Mouse (Mus musculus): ENCODE results near the gene Atp6v0a4.

Gene Atp6v0a4

DNA sequence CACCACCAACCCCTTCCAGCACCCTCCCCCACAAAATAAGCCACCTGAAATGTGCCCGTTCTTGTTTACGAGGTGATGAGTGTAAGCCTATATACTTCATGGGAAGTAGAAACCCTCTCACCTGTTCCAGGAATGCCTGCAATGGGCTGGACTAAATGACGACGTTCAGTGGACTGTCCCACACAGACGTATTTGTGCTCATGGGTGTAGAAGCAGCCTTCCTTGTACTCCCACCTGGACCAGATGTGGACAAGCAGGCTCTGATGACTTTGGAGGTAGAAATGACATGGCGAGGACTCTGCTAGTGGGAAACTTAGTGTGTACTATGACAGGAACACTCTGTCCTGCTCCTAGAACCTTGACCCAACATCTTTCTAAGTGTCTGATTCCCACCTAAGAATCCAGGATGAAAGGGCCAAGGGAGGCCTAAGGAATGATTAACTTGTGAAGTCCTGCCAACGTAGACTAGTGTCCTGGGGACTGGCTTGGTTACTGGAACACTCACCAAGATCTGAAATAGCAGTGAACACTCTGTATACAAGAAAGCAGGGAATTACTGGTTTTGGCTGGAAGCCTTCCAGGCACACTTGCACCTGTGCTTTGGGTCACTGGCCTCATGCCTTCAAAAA is at the start of gene Atp6v0a4:
Atp6v0a4 (minus strand) TSS at position 380 of the 629 bp plus-strand sequence.
- no peak for DNase-seq

- DNase-seq, result no peak
Observed at GRCm38 (mm10) chr6:38165385-38165784, 41.0 kb upstream of the Atp6v0a4 start.

DNA sequence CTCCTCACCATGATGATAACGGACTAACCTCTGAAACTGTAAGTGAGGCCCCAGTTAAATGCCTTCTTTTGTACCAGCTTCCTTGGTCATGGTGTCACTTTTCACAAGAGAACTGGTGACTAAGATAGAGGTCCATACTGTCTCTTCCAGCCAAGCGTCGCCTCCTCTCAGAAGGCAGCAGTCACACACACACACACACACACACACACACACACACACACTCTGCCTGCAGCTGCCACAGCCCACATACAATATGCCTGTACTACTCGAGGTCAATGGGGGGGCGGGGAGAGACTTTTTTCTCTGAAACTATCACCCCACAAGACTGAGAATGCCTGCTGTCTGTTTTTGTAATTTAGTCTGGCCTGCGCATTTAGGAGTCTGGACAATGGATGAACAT is 40.3 kb upstream of the Atp6v0a4 start:
- DNase-seq, result no peak

GRCm38 (mm10) chr6:38162825-38163504 is 38.6 kb upstream of the Atp6v0a4 start:
- DNase-seq, result no peak

GRCm38 (mm10) chr6:38160556-38160955 is 36.2 kb upstream of the Atp6v0a4 start:
- no peak for DNase-seq

GRCm38 (mm10) chr6:38160102-38160501 is 35.7 kb upstream of the Atp6v0a4 start:
- peak; percentile 34 to 90 for DNase-seq

DNA sequence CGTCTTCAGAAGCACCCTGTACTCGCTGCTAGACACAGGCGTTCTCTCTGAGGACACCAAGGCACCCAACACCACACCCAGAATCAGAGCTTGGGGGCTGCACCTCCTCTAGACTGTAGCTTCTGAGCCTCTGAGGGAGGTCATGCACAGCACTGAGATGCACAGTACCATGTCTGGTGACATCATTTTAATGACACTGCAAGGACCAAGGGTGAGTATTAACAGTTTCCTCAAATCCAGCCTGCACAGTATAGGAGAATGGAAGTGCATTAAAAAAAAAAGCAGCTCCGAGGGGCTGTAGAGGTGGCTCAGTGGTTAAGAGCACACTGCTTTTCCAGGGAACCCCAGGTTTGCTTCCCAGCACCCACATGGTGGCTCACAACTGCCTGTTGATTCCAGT is 35.2 kb upstream of the Atp6v0a4 start:
- no peak for DNase-seq

DNA sequence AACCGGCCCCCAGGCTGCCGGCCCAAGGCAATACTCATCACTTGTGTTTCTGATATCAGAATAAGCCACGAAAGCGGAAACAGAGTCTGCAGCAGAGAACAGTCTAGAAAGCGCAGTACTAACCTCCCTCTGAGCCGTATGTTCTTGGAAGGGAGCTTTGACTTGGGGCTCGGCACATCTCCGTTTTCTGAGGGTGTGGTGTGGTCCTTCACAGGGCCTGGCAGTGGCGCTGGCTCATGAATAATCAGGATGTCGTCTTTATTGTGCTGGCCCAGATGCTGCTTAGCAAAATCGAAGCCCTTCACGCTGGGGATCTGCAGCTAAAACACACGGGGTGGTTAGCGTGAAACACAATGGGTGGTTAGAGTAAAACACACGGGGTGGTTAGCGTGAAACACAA is 33.5 kb upstream of the Atp6v0a4 start:
- DNase-seq, result no peak

DNA sequence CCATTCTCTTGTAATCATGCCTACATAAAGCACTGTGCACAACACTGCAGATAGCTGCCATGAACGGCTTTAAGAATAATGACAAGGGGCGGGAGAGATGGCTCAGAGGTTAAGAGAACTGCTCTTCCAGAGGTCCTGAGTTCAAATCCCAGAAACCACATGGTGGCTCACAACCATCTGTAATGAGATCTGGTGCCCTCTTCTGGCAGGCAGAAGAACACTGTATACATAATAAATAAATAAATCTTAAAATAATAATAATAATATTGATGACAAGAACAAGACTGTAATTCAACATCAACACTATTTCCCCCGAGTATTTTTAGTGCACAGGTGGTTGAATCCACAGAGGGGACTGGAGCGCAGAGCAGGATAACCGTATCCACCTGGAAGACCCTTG is 31.8 kb upstream of the Atp6v0a4 start:
- DNase-seq, result no peak

GRCm38 (mm10) chr6:38152305-38152704 is 27.9 kb upstream of the Atp6v0a4 start:
- no peak for DNase-seq

DNA sequence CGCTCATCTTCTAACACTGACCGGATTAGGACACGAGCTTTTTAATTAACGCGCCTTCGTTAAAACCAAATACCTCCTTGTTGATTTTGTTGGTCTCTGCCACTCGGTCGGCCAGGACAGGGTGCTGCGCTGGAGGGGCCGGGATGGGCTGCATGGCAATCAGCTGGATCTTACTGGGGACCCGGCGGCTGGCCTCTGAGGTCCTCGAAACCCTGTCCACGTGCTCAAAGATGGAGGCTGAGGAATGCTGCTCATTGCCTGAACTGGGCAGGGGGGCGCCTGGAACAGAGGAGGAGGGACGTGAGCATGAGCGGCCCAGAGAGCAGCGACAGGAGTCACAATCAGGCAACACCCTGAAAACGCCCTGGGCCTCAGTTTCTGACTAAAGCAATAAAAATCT is 25.1 kb upstream of the Atp6v0a4 start:
- no peak for DNase-seq

- DNase-seq, result no peak
Observed at GRCm38 (mm10) chr6:38148626-38149025, 24.2 kb upstream of the Atp6v0a4 start.

DNA sequence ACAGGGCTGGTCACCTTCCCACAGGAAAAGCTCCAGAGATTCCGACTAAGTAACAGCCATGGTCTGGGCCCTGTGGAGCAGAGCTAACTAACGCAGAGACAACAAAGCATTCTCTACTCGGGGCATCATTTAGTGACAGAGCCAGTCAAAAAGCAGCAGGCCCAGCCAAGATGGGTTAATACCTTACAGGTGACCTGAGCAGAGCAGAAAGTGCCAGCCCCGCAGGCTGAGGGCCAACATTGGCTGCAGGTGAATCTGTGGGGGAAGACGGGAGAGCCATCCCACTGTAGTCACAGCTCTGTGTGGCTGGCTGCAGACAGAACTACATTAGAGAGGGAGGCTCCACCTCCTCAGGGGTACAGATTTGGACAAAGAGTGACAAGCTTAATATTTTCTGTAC is 22.9 kb upstream of the Atp6v0a4 start:
- DNase-seq, result no peak

GRCm38 (mm10) chr6:38145463-38146065 is 21.2 kb upstream of the Atp6v0a4 start:
- peak; percentile 39 to 68 for DNase-seq

GRCm38 (mm10) chr6:38144161-38144998 is 20.0 kb upstream of the Atp6v0a4 start:
- DNase-seq, result peak; percentile 69 to 87

DNA sequence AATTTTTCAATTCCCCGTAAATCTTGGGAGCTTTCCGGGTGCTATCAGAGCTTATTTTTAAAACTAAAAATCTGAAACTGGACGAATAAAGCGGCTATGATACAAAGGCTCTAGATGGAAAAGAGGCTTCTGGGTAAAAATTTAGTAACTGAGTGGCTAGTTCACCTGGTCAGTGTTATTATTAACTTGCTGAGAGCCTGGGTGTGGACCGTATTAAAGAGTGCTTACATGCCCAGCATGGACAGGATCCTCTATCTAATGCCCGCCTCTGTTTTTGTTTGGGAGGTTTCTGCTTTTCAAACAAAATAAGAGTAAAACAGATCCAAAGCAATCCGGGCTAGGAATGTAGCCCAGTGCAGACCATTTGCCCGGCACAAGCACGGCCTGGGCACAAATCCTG is 16.0 kb upstream of the Atp6v0a4 start:
- DNase-seq, result no peak

GRCm38 (mm10) chr6:38139086-38139485 is 14.7 kb upstream of the Atp6v0a4 start:
- DNase-seq, result no peak

GRCm38 (mm10) chr6:38134806-38135559 is 10.6 kb upstream of the Atp6v0a4 start:
- no peak for DNase-seq

GRCm38 (mm10) chr6:38131801-38132231 is 7.4 kb upstream of the Atp6v0a4 start:
- DNase-seq, result peak; percentile 56 to 74

DNA sequence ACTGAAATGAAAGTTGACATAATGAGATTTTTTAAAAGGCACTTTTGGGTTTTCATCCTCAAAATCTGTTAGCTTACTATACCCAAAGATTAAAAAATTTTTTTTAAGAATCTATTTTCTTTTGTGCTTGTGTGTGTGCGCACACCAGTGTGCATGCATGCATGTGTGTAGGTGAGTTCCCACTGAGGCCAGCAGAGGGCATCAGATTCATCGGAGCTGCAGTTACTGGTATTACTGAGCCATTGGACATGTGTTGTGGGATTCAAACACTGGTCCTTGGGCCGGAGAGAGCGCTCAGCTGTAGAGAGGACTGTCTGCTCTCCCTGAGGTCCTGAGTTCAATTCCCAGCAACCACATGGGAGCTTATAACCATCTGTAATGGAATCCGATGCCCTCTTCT is 5.5 kb upstream of the Atp6v0a4 start:
- no peak for DNase-seq

DNA sequence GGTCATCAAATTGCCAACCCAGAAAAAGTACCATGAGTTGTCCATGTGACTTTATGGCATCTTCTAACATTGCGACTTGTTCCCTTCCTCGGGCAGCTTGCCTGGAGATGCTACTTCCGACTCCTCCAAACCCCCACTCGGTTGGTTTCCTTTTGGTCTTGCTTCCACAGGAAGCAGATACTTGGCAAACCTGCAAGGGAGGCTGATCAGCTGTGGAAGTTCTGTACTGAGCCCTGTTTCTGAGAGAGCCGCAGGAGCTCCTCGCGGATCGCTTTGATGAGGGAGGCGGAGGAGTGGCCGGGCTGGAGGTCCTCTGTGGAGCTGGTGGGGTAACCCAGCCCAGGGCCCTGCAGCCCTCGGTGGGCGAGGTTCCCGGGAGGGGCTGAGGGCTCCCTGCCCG is 3.7 kb upstream of the Atp6v0a4 start:
- no peak for DNase-seq

GRCm38 (mm10) chr6:38125462-38125861 is 1.1 kb upstream of the Atp6v0a4 start:
- no peak for DNase-seq

DNA sequence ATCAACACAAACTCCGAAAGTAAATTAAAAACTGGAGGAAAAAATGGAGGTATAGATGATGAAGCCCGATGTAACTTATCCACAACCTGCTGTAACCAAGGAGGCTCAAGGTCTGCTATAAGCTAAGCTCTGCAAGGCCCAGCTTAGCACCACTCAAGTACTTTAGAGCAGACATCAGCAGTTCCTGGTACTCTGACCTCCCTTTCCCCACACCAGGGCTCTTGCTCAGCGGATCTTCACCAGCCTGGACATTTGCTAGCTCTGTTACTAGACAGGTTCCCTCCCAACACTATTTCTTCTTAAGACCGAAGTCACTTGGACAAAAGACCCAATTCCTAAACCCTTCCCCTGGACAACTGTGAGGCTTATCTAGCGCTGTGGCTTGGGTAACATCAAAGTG is 496 bp upstream of the Atp6v0a4 start:
- DNase-seq, result no peak
